Mouse (Mus musculus): ENCODE data around the gene Vkorc1l1. TPM values are rescaled to one million over a fixed set of nuclear protein-coding genes. Genes with fewer than 3 reads are reported as not detected.

The Vkorc1l1 gene
- polyA plus RNA-seq, 1 experiment, result 13.2 TPM

DNA sequence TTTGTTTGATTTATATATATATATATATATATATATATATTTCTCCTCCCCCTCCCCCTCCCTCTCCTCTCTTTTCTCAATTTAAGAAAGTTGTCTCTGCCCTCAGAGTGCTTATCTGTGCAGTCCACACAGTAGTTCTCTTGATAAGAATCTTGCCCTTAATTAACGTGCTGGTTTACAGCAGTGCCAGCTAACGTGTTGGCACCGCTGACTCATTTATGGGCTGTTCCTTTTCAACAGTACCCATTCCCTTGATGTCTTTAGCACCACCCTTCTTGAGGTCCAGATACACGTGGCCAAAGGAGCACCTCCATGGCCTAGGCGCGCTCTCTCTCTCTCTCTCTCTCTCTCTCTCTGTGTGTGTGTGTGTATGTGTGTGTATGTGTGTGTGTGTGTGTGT, 14.0 kb downstream of the Vkorc1l1 start:
- H3ac ChIP-seq (ENCODE audit: control insufficient read depth, insufficient read length), result no peak overlapping the region
- TF ChIP-seq MYOD1 (IDR thresholded peaks at IDR 0.05; ENCODE audit: control insufficient read depth in 1 of 3, insufficient read length in 2 of 3, low read depth in 2 of 3) (no peak), CEBPB (IDR thresholded peaks at IDR 0.05; ENCODE audit: insufficient read depth, poor library complexity, severe bottlenecking) (no peak), TCF3 (IDR thresholded peaks at IDR 0.05; ENCODE audit: insufficient read length, low read depth) (no peak), POLR2AphosphoS2 (IDR thresholded peaks at IDR 0.05; ENCODE audit: insufficient read length, low read depth) (no peak), E2F4 (IDR thresholded peaks at IDR 0.05; ENCODE audit: insufficient read depth) (no peak), MAX (IDR thresholded peaks at IDR 0.05; ENCODE audit: low read depth) (no peak), USF1 (IDR thresholded peaks at IDR 0.05; ENCODE audit: low read depth) (no peak), POLR2A (IDR thresholded peaks at IDR 0.05; ENCODE audit: insufficient read length, low read depth) (no peak), SRF (IDR thresholded peaks at IDR 0.05; ENCODE audit: control insufficient read depth, insufficient read length, low read depth) (no peak), TCF12 (IDR thresholded peaks at IDR 0.05; ENCODE audit: insufficient read depth, poor library complexity, severe bottlenecking) (no peak), REST (IDR thresholded peaks at IDR 0.05; ENCODE audit: insufficient read depth, insufficient read length) (no peak), MYOG (IDR thresholded peaks at IDR 0.05; ENCODE audit: control insufficient read depth in 1 of 3, insufficient read depth in 1 of 3, insufficient read length in 2 of 3, low read depth in 2 of 3) (no peak)
- no peaks in the 10 kb centered on the region for H3K27me3 ChIP-seq (ENCODE audit: control insufficient read depth, insufficient read depth, insufficient read length)
- H3K79me2 ChIP-seq (ENCODE audit: control insufficient read depth, insufficient read depth), result peaks cover 82% of the 10 kb centered on the region
- H3K36me3 ChIP-seq (ENCODE audit: control insufficient read depth, insufficient read depth), result no peaks in the 10 kb centered on the region
- no peak overlapping the region for H3K4me3 ChIP-seq
- no peak overlapping the region for H3K4me2 ChIP-seq (ENCODE audit: low read depth)

GRCm38 (mm10) chr5:129963224-129963623, 21.5 kb downstream of the Vkorc1l1 start:
- Histone ChIP-seq H3ac (ENCODE audit: control insufficient read depth, insufficient read length) (no peak overlapping the region), H3K27me3 (ENCODE audit: control insufficient read depth, insufficient read depth, insufficient read length) (no peaks in the 10 kb centered on the region), H3K36me3 (ENCODE audit: control insufficient read depth, insufficient read depth) (no peaks in the 10 kb centered on the region), H3K4me3 (no peak overlapping the region), H3K79me2 (ENCODE audit: control insufficient read depth, insufficient read depth) (peaks cover 75% of the 10 kb centered on the region), H3K4me2 (ENCODE audit: low read depth) (no peak overlapping the region)
- TF ChIP-seq MYOG (IDR thresholded peaks at IDR 0.05; ENCODE audit: control insufficient read depth in 1 of 3, insufficient read depth in 1 of 3, insufficient read length in 2 of 3, low read depth in 2 of 3) (no peak), POLR2A (IDR thresholded peaks at IDR 0.05; ENCODE audit: insufficient read length, low read depth) (no peak), MYOD1 (IDR thresholded peaks at IDR 0.05; ENCODE audit: control insufficient read depth in 1 of 3, insufficient read length in 2 of 3, low read depth in 2 of 3) (no peak)

DNA sequence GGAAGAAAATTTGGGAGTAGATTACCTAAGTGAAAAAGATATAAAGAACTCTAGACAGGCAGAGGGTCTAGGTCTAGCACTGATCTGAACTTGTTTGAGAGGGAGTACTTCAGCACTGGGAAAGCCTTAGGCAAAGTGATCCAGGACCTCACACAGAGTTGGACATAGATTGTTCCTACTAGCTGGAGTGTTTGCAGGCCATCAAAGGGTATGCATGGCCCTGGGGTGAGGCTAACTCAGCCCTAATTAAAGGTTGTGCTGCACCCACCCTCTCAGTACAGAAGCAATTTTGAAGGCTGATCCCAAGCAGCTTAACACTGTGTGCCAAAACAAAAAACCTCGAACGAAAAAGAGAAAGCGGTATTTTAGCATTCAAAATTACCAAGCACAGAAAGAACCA, 24.7 kb downstream of the Vkorc1l1 start:
- no peaks in the 10 kb centered on the region for H3K27me3 ChIP-seq (ENCODE audit: control insufficient read depth, insufficient read depth, insufficient read length)
- no peak overlapping the region for H3ac ChIP-seq (ENCODE audit: control insufficient read depth, insufficient read length)
- H3K4me2 ChIP-seq (ENCODE audit: low read depth), result no peak overlapping the region
- H3K79me2 ChIP-seq (ENCODE audit: control insufficient read depth, insufficient read depth), result peaks cover 47% of the 10 kb centered on the region
- no peaks in the 10 kb centered on the region for H3K36me3 ChIP-seq (ENCODE audit: control insufficient read depth, insufficient read depth)
- TF ChIP-seq CEBPB (IDR thresholded peaks at IDR 0.05; ENCODE audit: insufficient read depth, poor library complexity, severe bottlenecking) (no peak), E2F4 (IDR thresholded peaks at IDR 0.05; ENCODE audit: insufficient read depth) (no peak), MYOG (IDR thresholded peaks at IDR 0.05; ENCODE audit: control insufficient read depth in 1 of 3, insufficient read depth in 1 of 3, insufficient read length in 2 of 3, low read depth in 2 of 3) (no peak), POLR2A (IDR thresholded peaks at IDR 0.05; ENCODE audit: insufficient read length, low read depth) (no peak), SRF (IDR thresholded peaks at IDR 0.05; ENCODE audit: control insufficient read depth, insufficient read length, low read depth) (no peak), TCF3 (IDR thresholded peaks at IDR 0.05; ENCODE audit: insufficient read length, low read depth) (no peak), POLR2AphosphoS2 (IDR thresholded peaks at IDR 0.05; ENCODE audit: insufficient read length, low read depth) (no peak), MYOD1 (IDR thresholded peaks at IDR 0.05; ENCODE audit: control insufficient read depth in 1 of 3, insufficient read length in 2 of 3, low read depth in 2 of 3) (no peak), REST (IDR thresholded peaks at IDR 0.05; ENCODE audit: insufficient read depth, insufficient read length) (no peak), USF1 (IDR thresholded peaks at IDR 0.05; ENCODE audit: low read depth) (no peak), TCF12 (IDR thresholded peaks at IDR 0.05; ENCODE audit: insufficient read depth, poor library complexity, severe bottlenecking) (no peak), MAX (IDR thresholded peaks at IDR 0.05; ENCODE audit: low read depth) (no peak)
- H3K4me3 ChIP-seq, result no peak overlapping the region

GRCm38 (mm10) chr5:129968417-129968816, 26.6 kb downstream of the Vkorc1l1 start:
- no peak for TF ChIP-seq E2F4 (IDR thresholded peaks at IDR 0.05; ENCODE audit: insufficient read depth)
- Histone ChIP-seq H3ac (ENCODE audit: control insufficient read depth, insufficient read length) (no peak overlapping the region), H3K4me2 (ENCODE audit: low read depth) (no peak overlapping the region), H3K4me3 (no peak overlapping the region), H3K79me2 (ENCODE audit: control insufficient read depth, insufficient read depth) (peaks cover 33% of the 10 kb centered on the region), H3K36me3 (ENCODE audit: control insufficient read depth, insufficient read depth) (no peaks in the 10 kb centered on the region), H3K27me3 (ENCODE audit: control insufficient read depth, insufficient read depth, insufficient read length) (no peaks in the 10 kb centered on the region)

DNA sequence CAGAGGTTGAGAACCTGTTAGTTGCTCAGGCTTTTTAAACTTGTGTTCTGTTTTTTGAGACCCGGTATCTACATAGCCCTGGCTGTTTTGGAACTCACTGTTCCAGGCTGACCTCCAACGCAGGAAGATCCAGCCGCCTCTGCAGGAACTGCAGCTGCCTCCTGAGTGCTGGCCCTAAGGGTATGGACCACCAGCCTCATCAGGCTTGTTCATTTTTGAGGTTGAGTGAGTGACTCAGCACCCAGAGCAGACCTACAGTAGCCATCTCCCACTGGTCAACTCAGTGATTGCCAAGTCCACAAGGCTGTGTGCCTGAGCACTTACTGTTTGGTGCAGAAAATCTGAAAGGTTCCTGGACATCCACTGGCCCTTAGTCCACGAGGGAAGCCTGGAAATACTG, 29.7 kb downstream of the Vkorc1l1 start:
- TF ChIP-seq POLR2AphosphoS2 (IDR thresholded peaks at IDR 0.05; ENCODE audit: insufficient read length, low read depth) (no peak), CEBPB (IDR thresholded peaks at IDR 0.05; ENCODE audit: insufficient read depth, poor library complexity, severe bottlenecking) (no peak), POLR2A (IDR thresholded peaks at IDR 0.05; ENCODE audit: insufficient read length, low read depth) (no peak), TCF12 (IDR thresholded peaks at IDR 0.05; ENCODE audit: insufficient read depth, poor library complexity, severe bottlenecking) (no peak), MYOG (IDR thresholded peaks at IDR 0.05; ENCODE audit: control insufficient read depth in 1 of 3, insufficient read depth in 1 of 3, insufficient read length in 2 of 3, low read depth in 2 of 3) (no peak), REST (IDR thresholded peaks at IDR 0.05; ENCODE audit: insufficient read depth, insufficient read length) (no peak), MAX (IDR thresholded peaks at IDR 0.05; ENCODE audit: low read depth) (no peak), SRF (IDR thresholded peaks at IDR 0.05; ENCODE audit: control insufficient read depth, insufficient read length, low read depth) (no peak), MYOD1 (IDR thresholded peaks at IDR 0.05; ENCODE audit: control insufficient read depth in 1 of 3, insufficient read length in 2 of 3, low read depth in 2 of 3) (no peak), E2F4 (IDR thresholded peaks at IDR 0.05; ENCODE audit: insufficient read depth) (no peak)
- peaks cover 7% of the 10 kb centered on the region for H3K79me2 ChIP-seq (ENCODE audit: control insufficient read depth, insufficient read depth)
- no peak overlapping the region for H3ac ChIP-seq (ENCODE audit: control insufficient read depth, insufficient read length)
- no peaks in the 10 kb centered on the region for H3K27me3 ChIP-seq (ENCODE audit: control insufficient read depth, insufficient read depth, insufficient read length)
- no peak overlapping the region for H3K4me3 ChIP-seq
- H3K4me2 ChIP-seq (ENCODE audit: low read depth), result no peak overlapping the region
- H3K36me3 ChIP-seq (ENCODE audit: control insufficient read depth, insufficient read depth), result no peaks in the 10 kb centered on the region
